Mouse (Mus musculus): ENCODE results near the gene Plcb4. TPM values are rescaled to one million over a fixed set of nuclear protein-coding genes. Genes with fewer than 3 reads are reported as not detected.

Plcb4 gene
- polyA plus RNA-seq, 1 experiment: 2.2 TPM

DNA sequence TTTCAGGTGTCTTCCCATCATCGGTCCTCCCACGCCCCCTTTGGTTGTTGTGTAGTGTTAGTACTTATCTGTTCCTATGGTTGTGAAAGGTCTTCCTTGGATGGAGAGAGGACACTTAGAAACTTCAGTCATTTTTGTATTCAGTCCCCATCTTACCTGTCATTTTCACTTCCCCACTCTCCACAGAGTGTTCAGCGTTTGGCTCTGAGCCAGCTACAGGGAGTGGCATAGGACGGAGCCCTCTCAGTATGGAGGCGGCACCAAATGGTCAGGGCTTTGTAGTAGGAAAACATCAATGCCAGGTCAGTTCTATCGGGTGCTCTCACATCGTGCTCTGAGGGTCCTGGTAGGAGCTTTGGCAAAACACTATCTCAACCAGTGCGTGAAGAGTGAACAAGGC, 85.9 kb downstream of the Plcb4 start:
- no peak for DNase-seq (ENCODE audit: low read depth, low spot score)
- WGBS: 61% methylated on average over 8 of the region's 8 CpGs

DNA sequence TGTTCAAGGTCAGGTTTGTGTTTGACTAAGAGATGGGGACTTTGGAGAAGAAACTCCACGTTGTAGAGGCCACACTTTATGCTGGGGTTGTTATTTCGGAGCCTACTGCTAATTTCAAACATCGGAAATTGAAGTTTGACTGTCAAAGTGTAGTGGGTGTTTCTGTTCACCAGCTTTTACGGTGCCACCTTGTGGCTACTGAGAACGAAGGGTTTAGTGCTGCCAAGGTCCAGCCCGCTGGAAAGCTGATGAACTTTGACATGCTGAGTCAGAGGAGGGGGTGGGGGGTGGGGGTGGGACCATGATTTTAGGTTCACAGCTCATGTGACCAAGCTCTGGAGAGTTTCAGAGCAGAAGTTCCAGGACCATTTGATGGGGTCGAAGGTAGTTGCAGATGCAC, 86.3 kb downstream of the Plcb4 start:
- WGBS: 44% methylated on average over 7 of the region's 7 CpGs
- DNase-seq (ENCODE audit: low read depth, low spot score): no peak

DNA sequence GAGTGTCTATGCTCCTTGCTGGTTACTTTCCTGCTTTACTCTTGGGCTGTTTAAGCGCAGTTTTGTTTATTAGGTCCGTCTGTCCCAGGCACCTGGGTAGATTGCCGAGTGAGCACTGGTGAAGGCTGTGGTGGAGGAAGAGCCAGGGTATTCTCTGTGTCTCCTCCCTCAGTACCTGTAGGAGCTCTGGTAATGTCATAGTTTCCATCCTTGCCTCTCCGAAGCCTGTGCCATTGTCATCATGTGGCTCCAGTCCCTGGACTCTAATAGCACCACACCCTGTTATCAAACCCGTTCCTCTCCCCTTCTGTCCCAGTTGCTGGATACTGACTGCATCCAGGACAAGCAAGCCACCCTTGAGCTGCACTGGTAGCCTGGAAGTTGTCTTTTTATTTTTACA, 89.6 kb downstream of the Plcb4 start:
- WGBS: 80% methylated on average over 5 of the region's 5 CpGs
- no peak for DNase-seq (ENCODE audit: low read depth, low spot score)

GRCm38 (mm10) chr2:135749606-135750005, 90.8 kb downstream of the Plcb4 start:
- DNase-seq (ENCODE audit: low read depth, low spot score): no peak
- 82% methylated on average over 15 of the region's 15 CpGs for WGBS

- no peak for DNase-seq (ENCODE audit: low read depth, low spot score)
- 61% methylated on average over 5 of the region's 5 CpGs for WGBS
Measured at GRCm38 (mm10) chr2:135750748-135751147, 91.9 kb downstream of the Plcb4 start.

- DNase-seq (ENCODE audit: low read depth, low spot score): no peak
- 91% methylated on average over 5 of the region's 5 CpGs for WGBS
Measured at GRCm38 (mm10) chr2:135755792-135756191, 97.0 kb downstream of the Plcb4 start.

DNA sequence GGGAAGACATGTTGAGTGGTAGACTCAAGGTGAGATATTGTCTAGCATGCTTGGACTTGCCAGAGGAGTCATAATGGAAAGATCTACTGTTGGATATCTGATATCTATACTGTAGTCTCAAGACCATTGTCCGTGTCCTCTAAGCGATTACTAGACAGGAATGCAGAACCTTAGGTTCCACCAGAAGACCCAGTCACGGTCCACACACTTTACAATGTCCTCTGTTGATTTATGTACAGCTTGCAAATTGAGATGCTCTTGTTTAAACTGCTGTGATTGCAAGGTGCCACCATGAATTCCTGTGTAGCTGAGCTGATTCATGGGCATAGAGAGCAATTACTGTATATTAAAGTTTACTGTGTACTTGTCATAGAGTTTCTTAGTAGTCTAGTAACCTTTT, 98.7 kb downstream of the Plcb4 start:
- DNase-seq (ENCODE audit: low read depth, low spot score): no peak
- 93% methylated on average over 3 of the region's 3 CpGs for WGBS

- WGBS: 78% methylated on average over 6 of the region's 6 CpGs
Measured at GRCm38 (mm10) chr2:135759499-135760095, 100.8 kb downstream of the Plcb4 start.

DNA sequence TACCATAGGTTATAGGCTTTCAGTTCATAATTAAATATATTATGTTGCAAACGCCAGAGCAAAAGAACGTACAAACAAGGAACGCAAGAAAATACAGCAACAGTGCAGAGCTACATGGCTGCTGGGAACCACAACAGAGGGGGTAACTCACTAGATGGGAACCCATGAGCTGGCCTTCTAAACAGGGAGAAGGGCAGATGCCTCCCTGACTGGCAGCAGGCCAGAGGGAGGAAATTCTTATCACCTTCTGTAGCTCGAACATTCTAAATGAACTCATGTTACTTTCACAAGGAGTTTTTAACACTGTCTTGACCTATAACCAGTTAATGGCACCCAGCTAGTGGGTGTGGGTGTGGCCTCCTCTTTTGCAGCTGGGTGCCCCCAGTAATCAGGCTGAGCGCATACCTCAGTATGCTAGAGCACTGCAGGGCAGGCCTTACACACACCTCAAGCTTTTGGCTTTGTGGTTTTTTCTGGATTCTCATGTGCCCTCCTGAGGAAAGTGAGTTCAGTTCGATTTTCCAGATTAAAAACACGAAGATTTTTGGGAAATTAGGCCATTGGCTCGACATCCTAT, 102.5 kb downstream of the Plcb4 start:
- no peak for DNase-seq (ENCODE audit: low read depth, low spot score)
- WGBS: 74% methylated on average over 8 of the region's 8 CpGs

More at GRCm38 (mm10) chr2:135759499-135760095, 100.8 kb downstream of the Plcb4 start:
- DNase-seq (ENCODE audit: low read depth, low spot score): no peak

GRCm38 (mm10) chr2:135764706-135765105, 105.9 kb downstream of the Plcb4 start:
- 55% methylated on average over 8 of the region's 8 CpGs for WGBS
- DNase-seq (ENCODE audit: low read depth, low spot score): no peak

DNA sequence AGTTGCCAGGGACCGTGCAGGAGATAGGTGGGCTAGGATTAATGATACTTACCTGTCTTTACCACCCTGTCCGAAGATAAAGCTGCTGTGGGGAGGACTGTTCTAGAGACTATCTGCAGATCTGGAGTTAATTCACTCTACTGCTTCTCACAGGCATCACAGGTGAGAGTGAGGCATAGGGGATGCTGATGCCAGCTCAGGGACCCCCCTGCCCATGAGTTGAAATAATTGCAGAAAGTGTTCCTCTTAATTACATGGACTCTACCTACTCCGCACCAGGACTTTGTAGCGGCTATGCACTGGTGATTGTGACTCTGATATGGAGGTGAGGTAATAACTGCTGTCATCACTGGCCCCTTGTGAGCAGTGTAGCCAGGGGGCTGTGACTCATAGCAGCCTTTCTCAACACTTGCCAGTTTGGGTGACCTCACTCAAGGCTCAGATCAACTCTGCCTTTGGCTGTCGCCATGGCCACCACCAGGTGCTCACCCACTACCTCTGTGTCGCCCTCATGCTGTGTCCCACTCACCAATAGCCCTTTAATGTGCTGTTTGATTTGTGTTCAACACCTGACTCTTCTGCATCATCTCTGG, 107.8 kb downstream of the Plcb4 start:
- no peak for DNase-seq (ENCODE audit: low read depth, low spot score)
- 90% methylated on average over 6 of the region's 6 CpGs for WGBS

- WGBS: 80% methylated on average over 5 of the region's 5 CpGs
- no peak for DNase-seq (ENCODE audit: low read depth, low spot score)
Measured at GRCm38 (mm10) chr2:135767535-135767934, 108.7 kb downstream of the Plcb4 start.

- DNase-seq (ENCODE audit: low read depth, low spot score): no peak
- 70% methylated on average over 8 of the region's 8 CpGs for WGBS
Measured at GRCm38 (mm10) chr2:135769701-135770100, 110.9 kb downstream of the Plcb4 start.

DNA sequence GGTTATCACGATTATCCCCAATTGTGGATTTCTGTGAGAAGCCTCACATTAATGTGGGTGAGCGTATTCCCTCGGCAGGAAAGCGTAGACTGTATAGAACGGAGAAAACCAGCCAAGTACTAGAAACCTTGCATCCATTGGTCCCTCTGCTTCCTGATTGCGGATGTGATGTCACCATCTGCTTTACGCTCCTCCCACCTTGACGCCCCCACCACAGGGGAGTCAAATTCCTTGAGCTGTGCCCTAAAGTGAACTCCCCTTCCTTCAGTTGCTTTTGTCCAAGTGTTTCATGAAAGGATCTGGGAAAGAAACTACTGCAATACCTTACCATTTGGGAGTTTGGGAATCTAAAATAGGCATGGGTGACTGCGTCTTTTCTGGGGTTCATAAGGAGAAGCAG, 111.4 kb downstream of the Plcb4 start:
- no peak for DNase-seq (ENCODE audit: low read depth, low spot score)
- 91% methylated on average over 9 of the region's 9 CpGs for WGBS

DNA sequence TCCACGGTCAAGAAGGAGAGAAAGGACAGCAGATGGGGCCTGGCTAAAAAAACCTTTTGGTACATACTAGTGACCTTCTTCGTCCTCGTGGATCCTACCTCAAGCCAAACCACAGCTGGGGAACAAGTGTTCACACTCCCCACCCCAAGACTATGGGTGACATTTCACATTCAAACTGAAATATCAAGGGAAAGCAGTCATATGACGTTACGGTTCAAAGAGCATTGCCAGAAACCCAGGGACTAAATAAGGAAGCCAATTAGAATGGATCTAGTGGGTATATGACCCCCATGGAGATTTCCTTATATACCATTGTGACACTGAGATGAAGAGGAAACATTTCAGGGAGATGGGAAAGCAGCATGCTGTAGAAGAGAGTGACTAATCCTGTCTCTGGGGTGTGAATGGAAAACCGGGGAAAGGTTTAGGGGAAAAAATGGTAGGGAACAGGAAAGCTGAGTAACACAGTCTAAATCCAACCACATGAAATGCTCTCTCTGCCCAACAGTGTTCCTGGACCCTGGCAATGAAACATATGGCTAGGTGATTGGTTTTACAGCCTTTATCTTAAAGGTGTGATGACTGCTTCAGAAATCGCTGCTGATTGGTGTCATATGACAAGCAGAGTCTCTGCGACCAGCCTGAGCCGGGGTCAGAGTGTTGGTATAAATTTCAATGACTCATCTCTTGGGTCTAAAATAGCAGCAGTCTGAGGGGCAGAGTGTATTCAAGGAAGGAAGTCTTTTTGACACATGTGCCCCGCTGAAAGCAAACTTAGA, 114.6 kb downstream of the Plcb4 start:
- WGBS: 37% methylated on average over 10 of the region's 10 CpGs
- DNase-seq (ENCODE audit: low read depth, low spot score): no peak

- WGBS: 56% methylated on average over 4 of the region's 4 CpGs
- no peak for DNase-seq (ENCODE audit: low read depth, low spot score)
Measured at GRCm38 (mm10) chr2:135775026-135775425, 116.2 kb downstream of the Plcb4 start.

DNA sequence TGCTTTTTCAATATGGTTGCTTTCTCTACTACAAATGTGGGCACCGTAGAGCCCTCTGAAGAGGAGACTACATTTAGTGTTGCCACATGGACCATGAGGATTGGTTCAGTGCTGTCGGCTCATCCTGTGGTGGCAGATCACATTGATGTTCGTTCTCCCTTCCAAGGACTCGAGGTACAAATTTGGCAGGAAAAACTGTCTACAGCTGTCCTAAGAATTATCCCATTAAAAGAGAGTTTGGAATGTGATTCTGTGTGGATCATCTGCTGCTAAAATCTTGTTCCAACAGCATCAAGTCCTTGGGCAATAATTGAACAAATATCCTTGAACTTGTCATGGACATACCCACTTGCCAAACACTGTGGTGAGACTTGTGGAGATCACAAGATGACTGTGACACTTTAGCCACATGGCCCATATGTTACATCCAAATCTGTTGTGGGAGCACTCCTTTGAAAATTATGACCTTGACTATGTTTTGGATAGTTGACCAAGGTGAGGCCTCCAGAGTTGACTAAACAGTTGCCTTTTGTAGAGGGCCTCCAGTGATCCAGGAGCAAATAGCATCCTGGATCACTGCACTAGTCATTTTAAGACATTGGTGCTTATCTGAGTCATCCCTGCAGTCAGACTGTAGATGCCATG, 117.4 kb downstream of the Plcb4 start:
- DNase-seq (ENCODE audit: low read depth, low spot score): no peak
- 87% methylated on average over 4 of the region's 4 CpGs for WGBS

GRCm38 (mm10) chr2:135781391-135781790, 122.6 kb downstream of the Plcb4 start:
- no peak for DNase-seq (ENCODE audit: low read depth, low spot score)
- WGBS: 31% methylated on average over 6 of the region's 6 CpGs

DNA sequence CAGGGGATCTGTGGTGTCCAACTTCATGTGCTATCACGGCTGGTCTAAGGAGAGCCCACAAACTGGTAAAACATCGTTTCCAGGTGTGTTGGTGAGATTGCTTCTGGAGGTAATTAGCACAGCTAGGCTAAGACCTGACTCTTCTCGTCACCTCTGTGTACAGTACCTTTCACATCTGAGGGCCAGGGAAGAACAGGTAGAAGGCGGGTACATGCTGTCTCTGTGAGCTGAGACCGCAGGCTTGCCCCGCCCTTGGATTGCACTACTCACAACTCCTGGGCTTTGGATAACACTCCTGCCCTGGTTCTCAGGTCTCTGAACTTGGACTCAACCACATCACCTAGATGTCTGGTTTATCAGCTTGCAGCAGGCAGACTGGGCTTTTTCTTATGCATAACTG, 128.6 kb downstream of the Plcb4 start:
- no peak for DNase-seq (ENCODE audit: low read depth, low spot score)
- 66% methylated on average over 6 of the region's 6 CpGs for WGBS

- DNase-seq (ENCODE audit: low read depth, low spot score): no peak
- 86% methylated on average over 4 of the region's 4 CpGs for WGBS
Measured at GRCm38 (mm10) chr2:135792907-135793306, 134.1 kb downstream of the Plcb4 start.
